Comparison of ENCODE assay signal across 15 mouse cellular contexts in genomic region chr10:41814305-41814853, GRCm38 (mm10). TPM values are rescaled to one million over a fixed set of nuclear protein-coding genes. Genes with fewer than 3 reads are reported as not detected.
DNase-seq lines count a peak whose midpoint lies in the region; ATAC-seq and TF ChIP-seq lines count a peak whose summit lies in the region.
"Had no signal": no experiment of that assay in that cellular context is flagged by ENCODE, and none has a peak within 500 bp of the region (broad histone marks: within the 10 kb centered on the region; RNA-seq: fewer than 3 reads in every experiment).

No protein-coding gene starts in this region.

- no peak for ATAC-seq in megakaryocyte, adult 5-6 weeks (ENCODE audit: poor library complexity, severe bottlenecking)
- ATAC-seq in liver, embryonic 12.5 days, result no peak
- ATAC-seq in midbrain, postnatal 0 days (ENCODE audit: low FRiP score), result no peak
- ATAC-seq: Patski had no signal

- no peak for DNase-seq in gastrocnemius, adult 2 months
- DNase-seq in gastrocnemius, postnatal 10 days, result no peak
- DNase-seq in midbrain, postnatal 0 days (ENCODE audit: low spot score), result no peak
- no peak for DNase-seq in embryo, embryonic 9.5 days (ENCODE audit: extremely low spot score)
- no peak for DNase-seq in natural killer cell, adult 2 months (ENCODE audit: low spot score in 2 of 2)
- DNase-seq: cerebellum, adult 18-20 months; kidney, adult 8-10 months; lung, postnatal 36 days; right cerebral cortex, postnatal 4 days had no signal

- peak overlapping the region; percentile 48 for H3K27ac ChIP-seq in gastrocnemius, adult 2 months
- H3K27ac ChIP-seq in liver, embryonic 12.5 days, result no peak overlapping the region
- no peak overlapping the region for H3K27ac ChIP-seq in midbrain, postnatal 0 days (ENCODE audit: low read depth, low read length)

- peak overlapping the region; percentile 31; the same call in 1 of the 2 replicates for H3K9ac ChIP-seq in liver, embryonic 12.5 days
- H3K9ac ChIP-seq in midbrain, postnatal 0 days (replicated peaks; ENCODE audit: low read length, poor library complexity, severe bottlenecking), result no peak overlapping the region

- peaks cover 45% of the 10 kb centered on the region for H3K4me1 ChIP-seq in megakaryocyte, embryonic 14.5 days
- H3K4me1 ChIP-seq in liver, embryonic 12.5 days, result peaks cover 50% of the 10 kb centered on the region
- peaks cover 18% of the 10 kb centered on the region for H3K4me1 ChIP-seq in midbrain, postnatal 0 days (ENCODE audit: insufficient read depth, low read length)

- H3K27me3 ChIP-seq in megakaryocyte, embryonic 14.5 days (replicated peaks), result no peaks in the 10 kb centered on the region
- H3K27me3 ChIP-seq in liver, embryonic 12.5 days (replicated peaks), result no peaks in the 10 kb centered on the region
- no peaks in the 10 kb centered on the region for H3K27me3 ChIP-seq in midbrain, postnatal 0 days (ENCODE audit: insufficient read depth, low read length)
- H3K27me3 ChIP-seq: CH12.LX, Patski had no signal

- H3K9me3 ChIP-seq in megakaryocyte, embryonic 14.5 days, result no peaks in the 10 kb centered on the region
- H3K9me3 ChIP-seq in liver, embryonic 12.5 days (replicated peaks), result no peaks in the 10 kb centered on the region
- no peaks in the 10 kb centered on the region for H3K9me3 ChIP-seq in midbrain, postnatal 0 days (ENCODE audit: low read length)

- H3K36me3 ChIP-seq in megakaryocyte, embryonic 14.5 days (replicated peaks; ENCODE audit: low read length), result no peaks in the 10 kb centered on the region
- no peaks in the 10 kb centered on the region for H3K36me3 ChIP-seq in liver, embryonic 12.5 days
- H3K36me3 ChIP-seq in midbrain, postnatal 0 days (ENCODE audit: insufficient read depth, low read length), result no peaks in the 10 kb centered on the region

- no peak overlapping the region for H3K4me3 ChIP-seq in gastrocnemius, adult 2 months
- H3K4me3 ChIP-seq in megakaryocyte, embryonic 14.5 days (replicated peaks), result peak overlapping the region; percentile 74
- H3K4me3 ChIP-seq in liver, embryonic 12.5 days, result no peak overlapping the region
- no peak overlapping the region for H3K4me3 ChIP-seq in midbrain, postnatal 0 days (ENCODE audit: low read depth, low read length)

- intact Hi-C loops in gastrocnemius, adult 2 months (cut with DNase I), result no loop called here

- TF ChIP-seq CTCF in gastrocnemius, adult 2 months (IDR thresholded peaks at IDR 0.05), result no peak
- TF ChIP-seq CTCF in midbrain, postnatal 0 days (IDR thresholded peaks at IDR 0.05), result no peak

- peak overlapping the region; percentile 85 for H3K4me2 ChIP-seq in liver, embryonic 12.5 days
- H3K4me2 ChIP-seq in midbrain, postnatal 0 days (ENCODE audit: low read depth, low read length, poor library complexity, severe bottlenecking), result 0 out of 2 replicates have a peak overlapping the region, but pooled peaks have one; percentile 26
- H3K4me2 ChIP-seq: heart, embryonic 11.5 days had no signal

- WGBS in liver, embryonic 12.5 days (ENCODE audit: insufficient replicate concordance), result 47% methylated on average over 6 of the region's 6 CpGs
- 95% methylated on average over 6 of the region's 6 CpGs for WGBS in midbrain, postnatal 0 days

RNA-seq across cellular contexts. Expression of gene Sesn1, which starts 4.6 kb away (rescaled TPM):
- total RNA-seq in gastrocnemius, adult 2 months (2021), result 10 to 100 TPM; 18.5 to 52.7 TPM
- total RNA-seq in gastrocnemius, postnatal 10 days (2021), result 10 to 100 TPM; 38.4 to 45.3 TPM
- polyA plus RNA-seq in megakaryocyte, embryonic 14.5 days (2012; ENCODE audit: insufficient read depth, low replicate concordance), result 0.86 and 4.5 TPM in 2 replicates
- total RNA-seq in megakaryocyte, adult 5-6 weeks (2015), result 19.4 and 21.5 TPM in 2 replicates
- total RNA-seq in megakaryocyte, adult 5-6 weeks (2017), result 15.1 and 15.7 TPM in 2 replicates
- polyA plus RNA-seq in liver, embryonic 12.5 days (2016; fragmentation: Nextera tagmentation; extraction: Ambion mirVana), result 22.5 and 24.8 TPM in 2 replicates
- total RNA-seq in midbrain, postnatal 0 days (2014; rRNA removed), result 38.4 and 42.5 TPM in 2 replicates
- 30.6 and 31.3 TPM in 2 replicates for polyA plus RNA-seq in midbrain, postnatal 0 days (2015; fragmentation: Nextera tagmentation; extraction: Ambion mirVana)

RNA-seq across cellular contexts. Expression of gene Cep57l1, which starts 4.7 kb away (rescaled TPM):
- total RNA-seq in gastrocnemius, adult 2 months (2021), result 1 to 10 TPM; 2.7 to 3.1 TPM
- 1 to 10 TPM; 3.9 to 4.1 TPM for total RNA-seq in gastrocnemius, postnatal 10 days (2021)
- polyA plus RNA-seq in megakaryocyte, embryonic 14.5 days (2012; ENCODE audit: insufficient read depth, low replicate concordance), result 1.3 TPM in 1 of 2 replicates, not detected in the other
- total RNA-seq in megakaryocyte, adult 5-6 weeks (2015), result 14.4 and 18.6 TPM in 2 replicates
- total RNA-seq in megakaryocyte, adult 5-6 weeks (2017), result 21.2 and 28.0 TPM in 2 replicates
- 19.9 and 20.0 TPM in 2 replicates for polyA plus RNA-seq in liver, embryonic 12.5 days (2016; fragmentation: Nextera tagmentation; extraction: Ambion mirVana)
- 9.0 and 13.7 TPM in 2 replicates for total RNA-seq in midbrain, postnatal 0 days (2014; rRNA removed)
- 8.1 and 8.4 TPM in 2 replicates for polyA plus RNA-seq in midbrain, postnatal 0 days (2015; fragmentation: Nextera tagmentation; extraction: Ambion mirVana)
